Mouse (Mus musculus): ENCODE measurements around the gene Lgals3. TPM values are rescaled to one million over a fixed set of nuclear protein-coding genes. Genes with fewer than 3 reads are reported as not detected.

Lgals3 gene
- polyA plus RNA-seq, 1 experiment from 2014 or later, result 2.7 TPM

- H3K27ac ChIP-seq (replicated peaks), result no peak overlapping the region
- no peaks in the 10 kb centered on the region for H3K27me3 ChIP-seq (replicated peaks)
- no peak overlapping the region for H3K4me3 ChIP-seq
- H3K9ac ChIP-seq, result no peak overlapping the region
- H3K4me1 ChIP-seq, result no peaks in the 10 kb centered on the region
- ATAC-seq (ENCODE audit: extremely low read depth, insufficient number of reproducible peaks, low FRiP score, low TSS enrichment), result no peak
- no peaks in the 10 kb centered on the region for H3K9me3 ChIP-seq
- H3K36me3 ChIP-seq, result peaks cover 94% of the 10 kb centered on the region
- H3K4me2 ChIP-seq, result no peak overlapping the region
- 60% methylated on average over 5 of the region's 5 CpGs for WGBS
Measured at GRCm38 (mm10) chr14:47396165-47396652, 28.7 kb downstream of the Lgals3 start.

GRCm38 (mm10) chr14:47402735-47403134 lies 35.2 kb downstream of the Lgals3 start:
- WGBS, result 92% methylated on average over 8 of the region's 8 CpGs
- Histone ChIP-seq H3K9ac (no peak overlapping the region), H3K4me1 (no peaks in the 10 kb centered on the region), H3K4me3 (no peak overlapping the region), H3K27ac (replicated peaks) (no peak overlapping the region), H3K36me3 (peaks cover 99% of the 10 kb centered on the region), H3K9me3 (no peaks in the 10 kb centered on the region), H3K4me2 (no peak overlapping the region), H3K27me3 (replicated peaks) (no peaks in the 10 kb centered on the region)
- ATAC-seq (ENCODE audit: extremely low read depth, insufficient number of reproducible peaks, low FRiP score, low TSS enrichment), result no peak

DNA sequence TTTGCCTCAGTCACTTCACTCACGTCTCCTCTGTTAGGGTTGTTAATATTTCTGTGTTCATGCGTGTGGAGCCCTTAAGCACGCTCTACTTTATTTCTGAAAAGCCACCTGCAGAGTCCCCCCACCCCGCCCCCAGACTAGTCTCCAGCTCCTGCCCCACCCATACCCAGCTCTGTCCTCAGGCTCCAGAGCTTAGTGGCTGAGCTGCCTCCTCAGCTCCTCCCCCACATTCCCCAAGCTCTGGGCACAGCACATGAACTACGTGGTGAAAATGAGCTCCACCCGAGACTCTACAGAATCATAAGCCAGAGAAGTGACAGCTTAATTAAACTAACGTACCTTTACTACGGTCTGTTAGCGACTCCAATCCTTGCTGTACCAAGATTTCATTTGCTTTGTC lies 38.4 kb downstream of the Lgals3 start:
- Histone ChIP-seq H3K27ac (replicated peaks) (no peak overlapping the region), H3K4me2 (no peak overlapping the region), H3K9ac (no peak overlapping the region), H3K4me3 (no peak overlapping the region), H3K27me3 (replicated peaks) (no peaks in the 10 kb centered on the region), H3K36me3 (peaks cover 99% of the 10 kb centered on the region), H3K9me3 (no peaks in the 10 kb centered on the region), H3K4me1 (no peaks in the 10 kb centered on the region)
- no peak for ATAC-seq (ENCODE audit: extremely low read depth, insufficient number of reproducible peaks, low FRiP score, low TSS enrichment)
- 84% methylated on average over 9 of the region's 9 CpGs for WGBS

DNA sequence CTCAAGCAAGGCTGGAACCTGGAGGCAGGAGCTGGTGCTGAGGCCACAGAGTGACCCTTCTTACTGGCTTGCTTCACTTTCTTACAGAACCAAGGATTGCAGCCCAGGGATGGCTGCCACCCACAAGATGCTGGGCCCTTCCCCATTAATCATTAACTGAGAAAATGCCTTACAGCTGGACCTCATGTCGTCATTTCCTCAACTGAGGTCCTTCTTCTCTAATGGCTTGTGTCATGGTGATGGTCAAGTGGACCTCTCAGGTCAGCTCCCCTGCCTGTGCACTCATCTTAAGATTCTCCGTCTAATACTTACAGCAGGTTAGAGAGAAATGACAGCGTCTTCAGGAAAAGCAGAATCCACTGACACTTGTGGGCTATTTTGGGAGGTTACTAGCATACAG lies 49.8 kb downstream of the Lgals3 start:
- H3K4me1 ChIP-seq, result peaks cover 21% of the 10 kb centered on the region
- no peaks in the 10 kb centered on the region for H3K9me3 ChIP-seq
- no peak for ATAC-seq (ENCODE audit: extremely low read depth, insufficient number of reproducible peaks, low FRiP score, low TSS enrichment)
- no peaks in the 10 kb centered on the region for H3K27me3 ChIP-seq (replicated peaks)
- peak overlapping the region; percentile 83 for H3K9ac ChIP-seq
- H3K36me3 ChIP-seq, result peaks cover 41% of the 10 kb centered on the region
- peak overlapping the region; percentile 75 for H3K4me3 ChIP-seq
- peak overlapping the region; percentile 79 for H3K4me2 ChIP-seq
- WGBS, result 35% methylated on average over 3 of the region's 3 CpGs
- no peak overlapping the region for H3K27ac ChIP-seq (replicated peaks)

GRCm38 (mm10) chr14:47417775-47418665 lies 50.5 kb downstream of the Lgals3 start, which contains the start of gene Dlgap5:
Dlgap5 (minus strand) TSS chr14:47418407.
- Histone ChIP-seq H3K27me3 (replicated peaks) (no peaks in the 10 kb centered on the region), H3K4me3 (peak within 1 kb of the TSS; percentile 75), H3K27ac (replicated peaks) (peak within 1 kb of the TSS; percentile 62), H3K9me3 (no peaks in the 10 kb centered on the region), H3K36me3 (peaks cover 35% of the 10 kb centered on the region), H3K4me1 (peaks cover 21% of the 10 kb centered on the region), H3K9ac (peak within 1 kb of the TSS; percentile 83), H3K4me2 (peak within 1 kb of the TSS; percentile 79)
- WGBS, result 2% methylated on average over 36 of the region's 36 CpGs
- ATAC-seq (ENCODE audit: extremely low read depth, insufficient number of reproducible peaks, low FRiP score, low TSS enrichment), result peak; percentile 90

GRCm38 (mm10) chr14:47418666-47418991 lies 51.1 kb downstream of the Lgals3 start:
- WGBS, result 37% methylated on average over 5 of the region's 5 CpGs
- Histone ChIP-seq H3K4me1 (peaks cover 21% of the 10 kb centered on the region), H3K36me3 (peaks cover 29% of the 10 kb centered on the region), H3K4me2 (peak overlapping the region; percentile 79), H3K4me3 (peak overlapping the region; percentile 75), H3K9me3 (no peaks in the 10 kb centered on the region), H3K9ac (peak overlapping the region; percentile 78), H3K27me3 (replicated peaks) (no peaks in the 10 kb centered on the region), H3K27ac (replicated peaks) (peak overlapping the region; percentile 32; the same call in 1 of the 2 replicates)
- no peak for ATAC-seq (ENCODE audit: extremely low read depth, insufficient number of reproducible peaks, low FRiP score, low TSS enrichment)

GRCm38 (mm10) chr14:47419034-47419625 lies 51.6 kb downstream of the Lgals3 start:
- H3K36me3 ChIP-seq, result peaks cover 24% of the 10 kb centered on the region
- 0 out of 2 replicates have a peak overlapping the region, but pooled peaks have one; percentile 79 for H3K4me2 ChIP-seq
- 0 out of 2 replicates have a peak overlapping the region, but pooled peaks have one; percentile 75 for H3K4me3 ChIP-seq
- WGBS, result 77% methylated on average over 9 of the region's 9 CpGs
- H3K27ac ChIP-seq (replicated peaks), result peak overlapping the region; percentile 32; the same call in 1 of the 2 replicates
- H3K9me3 ChIP-seq, result no peaks in the 10 kb centered on the region
- H3K9ac ChIP-seq, result no peak overlapping the region
- peaks cover 21% of the 10 kb centered on the region for H3K4me1 ChIP-seq
- no peak for ATAC-seq (ENCODE audit: extremely low read depth, insufficient number of reproducible peaks, low FRiP score, low TSS enrichment)
- H3K27me3 ChIP-seq (replicated peaks), result no peaks in the 10 kb centered on the region

GRCm38 (mm10) chr14:47419723-47420276 lies 52.2 kb downstream of the Lgals3 start:
- ATAC-seq (ENCODE audit: extremely low read depth, insufficient number of reproducible peaks, low FRiP score, low TSS enrichment), result no peak
- Histone ChIP-seq H3K4me2 (no peak overlapping the region), H3K27ac (replicated peaks) (no peak overlapping the region), H3K9me3 (no peaks in the 10 kb centered on the region), H3K36me3 (peaks cover 17% of the 10 kb centered on the region), H3K27me3 (replicated peaks) (no peaks in the 10 kb centered on the region), H3K4me3 (no peak overlapping the region), H3K4me1 (peaks cover 21% of the 10 kb centered on the region), H3K9ac (no peak overlapping the region)
- WGBS, result 88% methylated on average over 24 of the region's 24 CpGs

- Histone ChIP-seq H3K4me2 (no peak overlapping the region), H3K9ac (no peak overlapping the region), H3K9me3 (no peaks in the 10 kb centered on the region), H3K36me3 (no peaks in the 10 kb centered on the region), H3K27ac (replicated peaks) (no peak overlapping the region), H3K4me1 (peaks cover 18% of the 10 kb centered on the region), H3K4me3 (no peak overlapping the region), H3K27me3 (replicated peaks) (no peaks in the 10 kb centered on the region)
- 27% methylated on average over 2 of the region's 2 CpGs for WGBS
- no peak for ATAC-seq (ENCODE audit: extremely low read depth, insufficient number of reproducible peaks, low FRiP score, low TSS enrichment)
Measured at GRCm38 (mm10) chr14:47421606-47422005, 54.1 kb downstream of the Lgals3 start.

- Histone ChIP-seq H3K27ac (replicated peaks) (no peak overlapping the region), H3K36me3 (no peaks in the 10 kb centered on the region), H3K27me3 (replicated peaks) (no peaks in the 10 kb centered on the region), H3K4me3 (no peak overlapping the region), H3K9me3 (no peaks in the 10 kb centered on the region), H3K9ac (no peak overlapping the region), H3K4me2 (no peak overlapping the region), H3K4me1 (peaks cover 9% of the 10 kb centered on the region)
- ATAC-seq (ENCODE audit: extremely low read depth, insufficient number of reproducible peaks, low FRiP score, low TSS enrichment), result no peak
- 60% methylated on average over 4 of the region's 4 CpGs for WGBS
Measured at GRCm38 (mm10) chr14:47422466-47422865, 54.9 kb downstream of the Lgals3 start.

DNA sequence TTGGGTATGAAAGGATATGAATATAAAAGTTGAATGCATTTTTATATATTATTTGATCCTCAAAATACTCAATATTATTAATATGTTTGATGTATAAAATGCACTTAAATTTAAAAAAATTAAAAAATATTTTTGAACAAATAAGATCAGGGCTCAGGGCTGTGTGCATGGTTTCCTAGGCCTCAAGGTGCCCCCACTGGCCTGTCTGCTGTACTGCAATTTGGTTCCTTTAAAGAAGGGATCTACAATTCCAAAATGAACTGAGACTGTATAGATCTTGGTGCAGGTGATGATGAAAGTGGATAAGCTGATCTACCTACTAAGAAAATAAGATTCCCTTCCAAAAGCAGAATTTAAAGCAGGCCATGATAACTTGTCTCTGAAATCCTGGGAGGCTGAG lies 65.4 kb downstream of the Lgals3 start:
- no peaks in the 10 kb centered on the region for H3K4me1 ChIP-seq
- no peaks in the 10 kb centered on the region for H3K36me3 ChIP-seq
- no peak overlapping the region for H3K4me2 ChIP-seq
- H3K27ac ChIP-seq (replicated peaks), result no peak overlapping the region
- no peaks in the 10 kb centered on the region for H3K9me3 ChIP-seq
- ATAC-seq (ENCODE audit: extremely low read depth, insufficient number of reproducible peaks, low FRiP score, low TSS enrichment), result no peak
- H3K4me3 ChIP-seq, result no peak overlapping the region
- no peaks in the 10 kb centered on the region for H3K27me3 ChIP-seq (replicated peaks)
- no peak overlapping the region for H3K9ac ChIP-seq
